Mouse (Mus musculus) liver, embryonic 14.5 days (tissue): ENCODE data around the gene Caml. TPM values are rescaled to one million over a fixed set of nuclear protein-coding genes. Genes with fewer than 3 reads are reported as not detected.
"Not testable (repeated sequence)": the region's sequence is repeated elsewhere in the genome, so short reads cannot be mapped to it uniquely, and the experiment has no call there.

Experiments used
- ATAC-seq: fragments of 200-750 bp; cut with Nextera tagmentation; 2 replicates; pipeline ENCODE4 v1.8.0; 2017; ENCODE audit warnings: moderate number of reproducible peaks, mild to moderate bottlenecking, moderate library complexity; ENCODE audit not compliant: insufficient read depth
- DNase-seq, 3 experiments: peaks; one replicate each; pipeline ENCODE4 v3.0.0-alpha.2; 2012 to 2013; ENCODE audit warnings: low read depth in 3 of 3, low spot score in 3 of 3
- H3K27ac ChIP-seq: fragments of 300-500 bp; sonication (generic); 2 replicates; pipeline ENCODE4 v1.5.1; 2014; ENCODE audit warnings: moderate library complexity, mild to moderate bottlenecking, control low read depth, inconsistent platforms
- H3K27me3 ChIP-seq: fragments of 300-500 bp; sonication (generic); 2 replicates; pipeline ENCODE4 v1.6.1; 2014; ENCODE audit warnings: mild to moderate bottlenecking, low read length, moderate library complexity; ENCODE audit not compliant: control insufficient read depth, insufficient read depth
- H3K36me3 ChIP-seq: fragments of 300-500 bp; sonication (generic); replicated peaks from 2 replicates; pipeline ENCODE4 v1.6.1; 2014; ENCODE audit warnings: low read depth; ENCODE audit not compliant: control insufficient read depth, insufficient read depth
- H3K4me1 ChIP-seq, 2 experiments: fragments of 200-500 bp in 1 of 2; fragments of 300-500 bp in 1 of 2; sonication (generic) in 1 of 2; replicated peaks; 2 replicates each; pipeline ENCODE4 v1.6.1; 2012 to 2014; ENCODE audit warnings: antibody characterized with exemption in 1 of 2, inconsistent platforms in 1 of 2, low read length in 1 of 2; ENCODE audit not compliant: control insufficient read depth in 2 of 2, insufficient read depth in 2 of 2
- H3K4me2 ChIP-seq: fragments of 300-500 bp; sonication (generic); 2 replicates; pipeline ENCODE4 v1.6.1; 2014; ENCODE audit warnings: low read depth, mild to moderate bottlenecking, control low read depth, moderate library complexity
- H3K4me3 ChIP-seq, 2 experiments: fragments of 200-500 bp in 1 of 2; fragments of 300-500 bp in 1 of 2; sonication (generic) in 1 of 2; 2 replicates each; pipeline ENCODE4 v1.5.1; 2012 to 2014; ENCODE audit warnings: low read depth in 2 of 2, low read length in 2 of 2, mild to moderate bottlenecking in 2 of 2, control low read depth in 1 of 2, inconsistent platforms in 1 of 2, moderate library complexity in 1 of 2; ENCODE audit not compliant: insufficient read depth in 1 of 2
- H3K9ac ChIP-seq: fragments of 300-500 bp; sonication (generic); replicated peaks from 2 replicates; pipeline ENCODE4 v1.6.1; 2014; ENCODE audit warnings: mild to moderate bottlenecking, control low read depth, moderate library complexity
- H3K9me3 ChIP-seq: fragments of 300-500 bp; sonication (generic); 2 replicates; pipeline ENCODE4 v1.6.1; 2016; ENCODE audit warnings: low read length, mixed read lengths; ENCODE audit not compliant: control insufficient read depth
- CTCF ChIP-seq: IDR thresholded peaks from 2 replicates; pipeline ENCODE4 v1.5.1; 2016; ENCODE audit warnings: antibody characterized with exemption, low read depth, control low read depth
- EP300 ChIP-seq: IDR thresholded peaks from 2 replicates; pipeline ENCODE4 v1.6.1; 2016; ENCODE audit warnings: antibody characterized with exemption, low read depth
- WGBS: fragments of 180-500 bp; shearing (Covaris S2); extraction: QIAGEN DNeasy Blood & Tissue Kit; methylation state at CpG from one replicate; pipeline ENCODE4 v1.1.7; 2014; ENCODE audit not compliant: insufficient replicate concordance; 5-methylcytosine and 5-hydroxymethylcytosine counted together
- polyA plus RNA-seq, 2 experiments: library from polyadenylated mRNA; depleted of rRNA in 1 of 2; stranded (reverse) in 1 of 2; unstranded in 1 of 2; fragments of >200 nt; fragmentation: Nextera tagmentation in 1 of 2; extraction: Ambion mirVana in 1 of 2; gene quantifications; 2 replicates each; pipeline versions ENCODE4 v1.2.1 to v1.2.3; 2012 to 2014

Gene Caml
- polyA plus RNA-seq, 2 experiments: 12.4 to 13.4 TPM

- peak; percentile 89 for TF ChIP-seq CTCF
- not testable (repeated sequence) for H3K4me2 ChIP-seq, H3K4me1 ChIP-seq, H3K27me3 ChIP-seq, H3K9me3 ChIP-seq, H3K4me3 ChIP-seq, H3K27ac ChIP-seq, H3K9ac ChIP-seq
- DNase-seq: peak; percentile 48 to 65 (median 50)
- 27% methylated on average over 8 of the region's 8 CpGs for WGBS
- ATAC-seq: peak; percentile 28; the same call in 1 of the 2 replicates
- peaks cover 31% of the 10 kb centered on the region for H3K36me3 ChIP-seq
Measured at GRCm38 (mm10) chr13:55640480-55640879, 17.7 kb downstream of the Caml start.

GRCm38 (mm10) chr13:55644525-55644924 lies 21.7 kb downstream of the Caml start:
- H3K4me3 ChIP-seq: no peak overlapping the region
- WGBS: 86% methylated on average over 2 of the region's 2 CpGs
- DNase-seq: peak in 1 of 3 experiments; percentile 19
- no peaks in the 10 kb centered on the region for H3K27me3 ChIP-seq
- TF ChIP-seq EP300 (no peak), CTCF (peak; percentile 22; the same call in 1 of the 2 replicates)
- H3K4me2 ChIP-seq: no peak overlapping the region
- H3K4me1 ChIP-seq: no peaks in the 10 kb centered on the region
- H3K9me3 ChIP-seq: no peaks in the 10 kb centered on the region
- ATAC-seq: no peak
- H3K36me3 ChIP-seq: peaks cover 59% of the 10 kb centered on the region
- no peak overlapping the region for H3K27ac ChIP-seq
- no peak overlapping the region for H3K9ac ChIP-seq

- no peak overlapping the region for H3K9ac ChIP-seq
- H3K9me3 ChIP-seq: no peaks in the 10 kb centered on the region
- DNase-seq: no peak
- 86% methylated on average over 12 of the region's 12 CpGs for WGBS
- peak; percentile 32; the same call in 1 of the 2 replicates for TF ChIP-seq CTCF
- TF ChIP-seq EP300: no peak
- H3K4me3 ChIP-seq: no peak overlapping the region
- peaks cover 91% of the 10 kb centered on the region for H3K36me3 ChIP-seq
- no peak for ATAC-seq
- no peak overlapping the region for H3K4me2 ChIP-seq
- no peaks in the 10 kb centered on the region for H3K27me3 ChIP-seq
- no peak overlapping the region for H3K27ac ChIP-seq
- no peaks in the 10 kb centered on the region for H3K4me1 ChIP-seq
Measured at GRCm38 (mm10) chr13:55650098-55650497, 27.3 kb downstream of the Caml start.

GRCm38 (mm10) chr13:55650980-55651379 lies 28.2 kb downstream of the Caml start:
- WGBS: 64% methylated on average over 6 of the region's 6 CpGs
- no peak for DNase-seq
- H3K4me1 ChIP-seq: no peaks in the 10 kb centered on the region
- no peak overlapping the region for H3K9ac ChIP-seq
- H3K27ac ChIP-seq: no peak overlapping the region
- H3K4me2 ChIP-seq: no peak overlapping the region
- TF ChIP-seq EP300: peak; percentile 19; the same call in 1 of the 2 replicates
- no peak for TF ChIP-seq CTCF
- ATAC-seq: no peak
- no peak overlapping the region for H3K4me3 ChIP-seq
- H3K27me3 ChIP-seq: no peaks in the 10 kb centered on the region
- no peaks in the 10 kb centered on the region for H3K9me3 ChIP-seq
- peaks cover 91% of the 10 kb centered on the region for H3K36me3 ChIP-seq

GRCm38 (mm10) chr13:55668550-55668949 lies 45.7 kb downstream of the Caml start:
- Histone ChIP-seq H3K9me3 (no peaks in the 10 kb centered on the region), H3K27me3 (no peaks in the 10 kb centered on the region), H3K9ac (no peak overlapping the region), H3K4me2 (no peak overlapping the region), H3K36me3 (peaks cover 62% of the 10 kb centered on the region), H3K27ac (no peak overlapping the region), H3K4me1 (no peaks in the 10 kb centered on the region), H3K4me3 (no peak overlapping the region)
- WGBS: 75% methylated on average over 6 of the region's 6 CpGs
- TF ChIP-seq CTCF (peak; percentile 79), EP300 (no peak)
- no peak for ATAC-seq
- peak in 1 of 3 experiments; percentile 23 for DNase-seq
